Mouse (Mus musculus) myocyte (in vitro differentiated cells): ENCODE measurements at regions not wholly inside any gene's neighbourhood (a gene's known extent, or its start where the extent isn't known, plus 50 kb on each side); places are given as distances from the start of the nearest gene placed in this dataset.

ENCODE experiments used
- POLR2A ChIP-seq: IDR thresholded peaks from one replicate; pipeline ENCODE4 v1.6.1; 2011; ENCODE audit warnings: low read depth, mild to moderate bottlenecking, control low read depth, moderate library complexity; ENCODE audit not compliant: insufficient read length
- TCF12 ChIP-seq: IDR thresholded peaks from one replicate; pipeline ENCODE4 v1.6.1; 2011; ENCODE audit warnings: mild to moderate bottlenecking, control low read depth; ENCODE audit not compliant: poor library complexity, insufficient read depth, severe bottlenecking

DNA sequence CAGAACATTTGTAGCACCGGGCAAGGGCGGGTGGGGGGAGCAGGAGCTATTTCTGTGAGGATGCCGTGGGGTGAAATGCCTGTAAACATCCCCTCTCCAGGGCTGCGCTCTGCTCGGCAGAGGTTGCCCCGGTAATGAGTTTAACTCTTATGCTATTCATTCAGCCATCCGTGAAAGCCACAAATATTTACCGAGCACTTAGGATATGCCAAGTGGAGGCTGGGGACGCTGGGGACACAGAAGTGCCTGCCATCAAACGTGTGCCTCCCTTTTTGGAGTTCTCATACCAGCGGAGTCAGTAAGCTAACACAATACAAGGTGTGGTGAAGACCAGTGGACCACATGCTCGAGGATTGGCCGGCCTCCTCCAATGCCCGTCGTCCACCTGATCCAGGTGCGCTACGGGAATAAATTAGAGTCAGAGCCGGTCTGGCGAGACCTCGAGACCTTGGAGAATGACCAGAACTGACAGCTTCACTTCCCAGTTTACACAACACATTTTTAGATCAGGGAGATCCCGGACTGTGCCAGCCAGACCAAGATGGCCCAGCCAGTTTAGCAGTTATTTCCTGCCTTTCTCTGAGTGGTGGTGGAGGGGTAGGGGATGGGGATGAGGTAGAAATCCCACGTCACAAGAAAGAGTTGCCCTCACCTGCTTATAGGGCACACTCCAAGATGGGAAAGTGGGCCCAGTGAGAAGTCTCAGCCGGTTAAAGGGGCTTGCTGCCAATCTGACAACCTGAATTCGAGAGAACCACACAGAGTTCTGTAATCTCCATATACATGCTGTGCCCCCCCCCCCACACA lies 134.4 kb downstream of the 2410131K14Rik start:
- no peak for TF ChIP-seq TCF12
- TF ChIP-seq POLR2A = no peak
